Mouse (Mus musculus) heart, adult 2 months (tissue): Measurements from ENCODE around the gene Mfsd5. TPM values are rescaled to one million over a fixed set of nuclear protein-coding genes. Genes with fewer than 3 reads are reported as not detected.

Experiments
- DNase-seq, 2 experiments: peaks; one replicate each; pipeline ENCODE4 v3.0.0; 2021
- H3K27ac ChIP-seq: fragments of 200-600 bp; 2 replicates; pipeline ENCODE4 v1.8.1; 2022
- H3K27me3 ChIP-seq: fragments of 200-500 bp; 2 replicates; pipeline ENCODE4 v1.6.1; 2012; ENCODE audit warnings: mild to moderate bottlenecking, low read length, inconsistent platforms, mixed read lengths; ENCODE audit not compliant: control insufficient read depth, insufficient read depth
- H3K36me3 ChIP-seq: fragments of 200-500 bp; 2 replicates; pipeline ENCODE4 v1.6.1; 2012; ENCODE audit warnings: low read length, inconsistent platforms; ENCODE audit not compliant: control insufficient read depth, insufficient read depth
- H3K4me1 ChIP-seq: fragments of 200-500 bp; 2 replicates; pipeline ENCODE4 v1.6.1; 2011; ENCODE audit warnings: low read length; ENCODE audit not compliant: control insufficient read depth, insufficient read depth
- H3K4me3 ChIP-seq: fragments of 200-600 bp; 2 replicates; pipeline ENCODE4 v1.8.1; 2022
- H3K79me2 ChIP-seq: fragments of 200-500 bp; replicated peaks from 2 replicates; pipeline ENCODE4 v1.6.1; 2012; ENCODE audit warnings: mild to moderate bottlenecking, inconsistent platforms, low read length, moderate library complexity, mixed read lengths; ENCODE audit not compliant: control insufficient read depth, insufficient read depth
- H3K9ac ChIP-seq: fragments of 200-500 bp; 2 replicates; pipeline ENCODE4 v1.6.1; 2012; ENCODE audit warnings: low read depth, mild to moderate bottlenecking, control low read depth, inconsistent platforms, low read length, mixed read lengths
- CTCF ChIP-seq: fragments of 200-600 bp; IDR thresholded peaks from 2 replicates; pipeline ENCODE4 v1.8.1; 2022; ENCODE audit warnings: antibody characterized with exemption, mild to moderate bottlenecking, moderate library complexity
- EP300 ChIP-seq: fragments of 200-500 bp; IDR thresholded peaks from 2 replicates; pipeline ENCODE4 v1.6.1; 2011; ENCODE audit warnings: low read depth, low read length, control low read depth; ENCODE audit not compliant: insufficient read depth
- POLR2A ChIP-seq: fragments of 200-500 bp; IDR thresholded peaks from 2 replicates; pipeline ENCODE4 v1.6.1; 2011; ENCODE audit warnings: mild to moderate bottlenecking, low read depth, low read length, control low read depth; ENCODE audit not compliant: insufficient read depth
- WGBS: fragments of 180-500 bp; shearing (Covaris S2); methylation state at CpG from one replicate; pipeline ENCODE4 v1.1.7; 2018; 5-methylcytosine and 5-hydroxymethylcytosine counted together
- intact Hi-C: fragments of 180-260 bp; cut with DNase I; formaldehyde crosslinking; loops from one replicate; pipeline ENCODE4 v1.15.1; 2025
- polyA plus RNA-seq: library from polyadenylated mRNA; depleted of rRNA; stranded (reverse); fragments of >200 nt; gene quantifications from 2 replicates; pipeline ENCODE4 v1.2.3, GENCODE M21; 2012
- total RNA-seq, 2 experiments: library from RNA; stranded (reverse); gene quantifications; 2 replicates each; pipeline ENCODE4 v1.2.3; 2021

Gene Mfsd5
- total and polyA plus RNA-seq, 3 experiments: 17.0 to 37.8 (median 19.4) TPM

- Histone ChIP-seq H3K27ac (peak overlapping the region; percentile 68), H3K36me3 (no peaks in the 10 kb centered on the region; the same call in none of the 2 replicates), H3K4me3 (0 out of 2 replicates have a peak overlapping the region, but pooled peaks have one; percentile 4), H3K4me1 (peaks cover 13% of the 10 kb centered on the region), H3K27me3 (no peaks in the 10 kb centered on the region), H3K9ac (no peak overlapping the region; the same call in 1 of the 2 replicates), H3K79me2 (no peaks in the 10 kb centered on the region)
- intact Hi-C loops: no loop called here
- peak; percentile 61 to 64 for DNase-seq
- 27% methylated on average over 21 of the region's 21 CpGs for WGBS
- TF ChIP-seq CTCF (peak; percentile 13; the same call in 1 of the 2 replicates), POLR2A (peak; percentile 36; the same call in 1 of the 2 replicates), EP300 (peak; percentile 17; the same call in 1 of the 2 replicates)
These were observed 43.8 kb upstream of the Mfsd5 start for GRCm38 (mm10) chr15:102235371-102236027.

GRCm38 (mm10) chr15:102238543-102239259, 40.6 kb upstream of the Mfsd5 start:
- no peak overlapping the region for H3K9ac ChIP-seq
- H3K27me3 ChIP-seq: no peaks in the 10 kb centered on the region
- no peak overlapping the region for H3K27ac ChIP-seq
- H3K36me3 ChIP-seq: no peaks in the 10 kb centered on the region; the same call in none of the 2 replicates
- no peak overlapping the region for H3K4me3 ChIP-seq
- TF ChIP-seq EP300 (no peak), POLR2A (no peak), CTCF (no peak)
- no peak for DNase-seq
- WGBS: 89% methylated on average over 14 of the region's 14 CpGs
- intact Hi-C loops: loop anchor here (1.0 kb wide), 2 partner anchors 41 to 78 kb away; partner anchors contain the start of gene Mfsd5
- H3K79me2 ChIP-seq: peaks cover 2% of the 10 kb centered on the region; the same call in 1 of the 2 replicates
- H3K4me1 ChIP-seq: peaks cover 26% of the 10 kb centered on the region

DNA sequence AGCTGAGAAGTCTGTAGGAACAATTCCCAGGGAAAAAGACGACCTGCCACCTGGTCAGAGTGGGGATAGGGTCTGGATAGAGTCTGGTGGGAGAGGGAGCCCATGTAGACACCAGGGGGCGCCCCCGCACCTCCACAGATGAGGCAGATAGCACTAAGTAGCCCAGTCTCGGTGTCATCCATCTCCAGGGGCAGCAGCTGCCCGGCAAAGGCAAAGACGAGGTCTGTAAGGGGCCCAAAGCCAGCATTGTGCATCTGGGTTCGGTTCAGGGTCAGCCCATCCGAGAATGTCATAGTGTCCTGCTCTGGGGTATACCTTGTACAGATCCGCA, 40.0 kb upstream of the Mfsd5 start:
- intact Hi-C loops: loop anchor here (1.0 kb wide), 2 partner anchors 40 to 77 kb away; partner anchors contain the start of gene Mfsd5
- DNase-seq: peak; percentile 78 to 87
- H3K27me3 ChIP-seq: no peaks in the 10 kb centered on the region

DNA sequence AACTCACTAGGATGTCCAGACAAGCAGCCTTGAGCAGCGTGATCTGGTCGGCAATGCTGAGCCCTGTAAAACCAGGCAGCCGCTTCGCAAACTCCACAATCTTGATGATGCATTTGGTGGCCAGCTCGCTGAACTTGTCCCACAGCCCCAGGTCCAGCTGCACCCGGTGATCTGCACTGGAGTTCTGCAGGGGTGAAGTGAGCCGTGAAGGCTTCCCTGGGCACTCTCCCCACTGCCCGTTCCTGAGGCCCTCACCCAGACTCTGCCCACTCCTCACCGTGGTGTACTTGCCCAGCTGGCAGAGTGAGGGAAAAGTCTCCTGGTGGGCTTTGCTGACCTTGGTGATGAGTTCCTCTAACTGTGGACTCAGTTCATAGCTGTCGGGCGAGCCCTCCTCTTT, 39.4 kb upstream of the Mfsd5 start:
- H3K36me3 ChIP-seq: no peaks in the 10 kb centered on the region; the same call in 1 of the 2 replicates
- TF ChIP-seq POLR2A (no peak), EP300 (no peak), CTCF (no peak)
- peaks cover 2% of the 10 kb centered on the region; the same call in 1 of the 2 replicates for H3K79me2 ChIP-seq
- WGBS: 75% methylated on average over 11 of the region's 11 CpGs
- intact Hi-C loops: loop anchor here (1.0 kb wide), 2 partner anchors 39 to 76 kb away; partner anchors contain the start of gene Mfsd5
- H3K27me3 ChIP-seq: no peaks in the 10 kb centered on the region
- H3K4me3 ChIP-seq: no peak overlapping the region
- peaks cover 20% of the 10 kb centered on the region for H3K4me1 ChIP-seq
- H3K27ac ChIP-seq: peak overlapping the region; percentile 63
- peak overlapping the region; percentile 5; the same call in 1 of the 2 replicates for H3K9ac ChIP-seq
- DNase-seq: peak in 1 of 2 experiments; percentile 28

More for the DNA sequence above, 40.0 kb upstream of the Mfsd5 start:
- Histone ChIP-seq H3K4me1 (peaks cover 24% of the 10 kb centered on the region), H3K79me2 (peaks cover 2% of the 10 kb centered on the region; the same call in 1 of the 2 replicates), H3K27ac (peak overlapping the region; percentile 63), H3K36me3 (no peaks in the 10 kb centered on the region; the same call in 1 of the 2 replicates), H3K9ac (no peak overlapping the region), H3K4me3 (no peak overlapping the region)
- no peak for TF ChIP-seq POLR2A
- peak; percentile 43; the same call in 1 of the 2 replicates for TF ChIP-seq EP300
- TF ChIP-seq CTCF: peak; percentile 95
- 10% methylated on average over 9 of the region's 9 CpGs for WGBS

DNA sequence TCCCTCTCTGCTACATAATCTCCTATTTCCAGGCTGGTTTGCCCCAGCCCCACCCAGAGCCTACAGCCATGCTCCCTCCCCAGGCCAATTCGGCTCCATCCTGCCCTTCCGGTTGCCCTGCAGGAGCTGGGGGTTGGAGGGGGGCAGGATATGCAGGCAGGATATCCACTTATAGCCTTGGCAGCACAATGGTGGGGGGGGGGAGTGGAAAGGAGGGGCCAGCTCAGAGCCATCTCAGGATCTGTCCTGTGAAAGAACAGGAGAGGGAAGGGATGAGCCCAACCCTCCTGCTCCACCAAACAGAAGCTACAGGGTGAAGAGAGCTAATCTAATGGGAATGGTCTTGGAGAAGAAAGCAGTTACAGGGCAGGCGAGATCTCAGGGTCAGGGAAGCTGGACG, 38.6 kb upstream of the Mfsd5 start:
- peak overlapping the region; percentile 76 for H3K27ac ChIP-seq
- no peaks in the 10 kb centered on the region for H3K27me3 ChIP-seq
- 34% methylated on average over 4 of the region's 4 CpGs for WGBS
- H3K4me3 ChIP-seq: no peak overlapping the region
- no peaks in the 10 kb centered on the region; the same call in 1 of the 2 replicates for H3K36me3 ChIP-seq
- peak; percentile 64 to 71 for DNase-seq
- TF ChIP-seq CTCF: no peak
- TF ChIP-seq EP300: peak; percentile 84
- peak; percentile 75 for TF ChIP-seq POLR2A
- intact Hi-C loops: no loop called here
- H3K9ac ChIP-seq: peak overlapping the region; percentile 45; the same call in 1 of the 2 replicates
- H3K4me1 ChIP-seq: peaks cover 20% of the 10 kb centered on the region
- H3K79me2 ChIP-seq: peaks cover 2% of the 10 kb centered on the region; the same call in 1 of the 2 replicates
